Mouse (Mus musculus) adrenal gland, adult 18-20 months (tissue): Measurements from ENCODE around the gene Mmachc. TPM values are rescaled to one million over a fixed set of nuclear protein-coding genes. Genes with fewer than 3 reads are reported as not detected.
A peak's percentile ranks its signal among the peaks of the same experiment; 100 is the strongest.

ENCODE experiments used
- DNase-seq, 2 experiments: peaks; one replicate each; pipeline ENCODE4 v3.0.0; 2021 to 2022; ENCODE audit warnings: low spot score in 2 of 2
- long read RNA-seq, 2 experiments: library from polyadenylated mRNA; stranded (forward); transcript quantifications; one replicate each; pipeline ENCODE4 v2.0.0; 2021
- total RNA-seq, 2 experiments: library from RNA; stranded (reverse); gene quantifications; 1 replicate in 1 of 2; 2 replicates in 1 of 2; pipeline ENCODE4 v1.2.3; 2021

Gene Mmachc
- 10 to 100 TPM; 32.3 to 40.3 TPM for total RNA-seq
- long read RNA-seq, experiment 1, transcript Mmachc-201 (4 exons, 2,106 nt), result major isoform, 11 of 11 reads
- long read RNA-seq, experiment 1, partial matches to known transcripts, result 0 of 11 reads
- long read RNA-seq, experiment 1, other reads (novel, unspliced or antisense), result 0 of 11 reads
- long read RNA-seq, experiment 2, transcript Mmachc-201 (4 exons, 2,106 nt), result major isoform, 11 of 19 reads
- long read RNA-seq, experiment 2, partial matches to known transcripts, result 1 of 19 reads
- long read RNA-seq, experiment 2, other reads (novel, unspliced or antisense), result 7 of 19 reads

DNA sequence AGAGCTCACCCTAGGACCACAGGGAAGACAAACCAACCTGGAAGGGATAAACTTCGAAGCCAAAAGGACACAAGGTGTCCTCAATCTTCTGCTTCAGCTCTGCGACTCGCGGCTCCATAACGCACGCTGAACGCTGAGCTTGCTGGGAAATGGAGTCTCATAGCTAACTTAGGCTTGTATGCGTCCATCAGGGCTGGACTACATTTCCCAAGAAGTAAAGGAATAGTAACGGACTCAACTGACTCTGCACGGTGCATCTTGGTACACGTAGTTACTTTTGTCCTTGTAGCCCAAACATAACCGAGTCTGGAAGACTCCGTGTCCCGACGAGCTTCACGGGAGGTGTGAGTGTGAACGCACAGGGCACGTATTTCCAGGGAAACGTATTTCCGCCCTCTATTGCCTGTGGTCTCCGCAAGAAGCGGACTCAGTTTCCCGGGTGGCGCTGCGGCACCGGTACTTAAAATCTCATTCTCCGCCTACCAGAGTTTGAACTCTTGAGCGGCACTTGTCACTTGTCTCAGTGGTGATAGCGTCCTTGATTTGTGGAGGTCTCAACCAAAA is at the start of gene Mmachc, which contains the start of gene Ccdc163:
Mmachc (minus strand) TSS at position 206 of the 564 bp plus-strand sequence.
Ccdc163 (plus strand) TSS at position 309 of the 564 bp plus-strand sequence.
- peak; percentile 68 to 69 for DNase-seq

DNA sequence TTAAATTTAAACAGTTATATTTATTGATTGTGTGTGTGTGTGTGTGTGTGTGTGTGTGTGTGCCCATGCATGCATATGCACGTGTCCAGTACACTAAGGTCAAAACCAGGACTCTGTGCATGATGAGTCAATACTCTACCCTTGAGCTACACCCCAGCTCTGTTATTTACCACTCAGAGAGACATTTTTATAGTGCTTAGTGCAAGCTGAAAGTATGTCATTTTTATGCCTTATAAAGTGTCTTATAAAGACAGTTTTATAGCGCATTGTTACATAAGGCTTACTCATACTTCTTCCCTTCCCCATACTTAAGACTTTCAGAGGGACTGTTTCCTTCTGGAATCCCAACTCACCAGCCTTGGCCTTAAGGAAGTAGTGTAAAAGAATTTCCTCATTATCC is 41.5 kb upstream of the Mmachc start:
- DNase-seq, result no peak

- DNase-seq, result no peak
These were observed 31.0 kb upstream of the Mmachc start for GRCm38 (mm10) chr4:116738972-116739751.

GRCm38 (mm10) chr4:116734996-116735395 is 26.8 kb upstream of the Mmachc start:
- no peak for DNase-seq

GRCm38 (mm10) chr4:116732355-116732754 is 24.1 kb upstream of the Mmachc start:
- DNase-seq, result no peak

DNA sequence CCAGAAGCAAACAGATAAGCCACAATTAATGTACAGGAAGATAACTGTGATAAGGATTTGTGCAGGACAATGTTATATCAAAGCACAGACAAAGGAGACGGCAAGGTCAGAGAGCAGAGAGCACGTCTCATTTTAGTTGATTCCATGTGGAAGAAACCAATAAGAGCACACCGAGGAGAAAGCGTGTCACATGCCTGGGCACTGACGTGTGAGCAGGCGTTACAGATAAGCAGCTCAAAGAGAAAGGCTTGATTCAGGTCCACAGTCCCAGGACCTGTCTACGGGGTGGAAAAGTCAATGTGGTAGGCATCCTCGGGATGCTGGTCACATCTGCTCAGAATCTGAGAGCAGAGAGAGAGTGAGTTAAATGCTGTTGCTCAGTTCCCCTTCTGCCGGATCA is 22.9 kb upstream of the Mmachc start:
- DNase-seq, result no peak

DNA sequence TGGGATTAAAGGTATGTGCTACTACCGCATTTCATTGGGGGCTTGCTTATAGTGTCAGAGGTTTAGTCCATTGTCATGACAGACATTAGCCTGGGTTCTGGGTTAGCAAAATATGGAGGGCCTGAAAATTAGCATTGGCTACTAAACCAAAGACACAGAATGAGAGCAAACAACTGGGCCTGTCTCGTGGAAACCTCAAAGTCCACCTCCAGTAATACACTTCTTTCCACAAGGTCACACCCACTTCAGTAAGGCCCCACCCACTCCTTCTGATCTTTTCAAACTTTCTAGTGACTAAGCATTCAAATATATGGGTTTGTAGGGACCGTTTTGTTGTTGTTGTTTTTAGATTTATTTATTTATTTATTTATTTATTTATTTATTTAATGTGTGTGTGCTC is 21.3 kb upstream of the Mmachc start:
- no peak for DNase-seq

DNA sequence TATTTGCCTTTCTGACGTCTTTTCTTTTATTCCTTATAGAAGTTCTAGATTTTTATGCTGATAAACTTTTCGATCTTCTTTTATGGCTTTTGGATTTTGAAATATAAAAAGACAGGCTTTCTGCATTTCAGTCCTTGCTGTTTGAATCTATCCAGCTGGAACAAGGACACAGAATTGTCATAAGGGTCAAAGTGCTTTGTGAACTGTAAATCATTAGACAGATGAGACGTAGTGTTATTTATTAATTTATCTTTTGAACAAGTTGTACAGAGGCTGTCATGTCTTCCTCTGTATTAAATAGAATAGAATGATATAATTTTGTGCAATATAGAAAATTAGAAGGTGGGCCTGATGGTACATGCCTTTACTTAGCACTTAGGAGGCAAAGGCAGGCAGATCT is 19.2 kb upstream of the Mmachc start:
- no peak for DNase-seq

GRCm38 (mm10) chr4:116725444-116725843 is 17.2 kb upstream of the Mmachc start:
- DNase-seq, result no peak

GRCm38 (mm10) chr4:116722230-116722629 is 14.0 kb upstream of the Mmachc start:
- no peak for DNase-seq

DNA sequence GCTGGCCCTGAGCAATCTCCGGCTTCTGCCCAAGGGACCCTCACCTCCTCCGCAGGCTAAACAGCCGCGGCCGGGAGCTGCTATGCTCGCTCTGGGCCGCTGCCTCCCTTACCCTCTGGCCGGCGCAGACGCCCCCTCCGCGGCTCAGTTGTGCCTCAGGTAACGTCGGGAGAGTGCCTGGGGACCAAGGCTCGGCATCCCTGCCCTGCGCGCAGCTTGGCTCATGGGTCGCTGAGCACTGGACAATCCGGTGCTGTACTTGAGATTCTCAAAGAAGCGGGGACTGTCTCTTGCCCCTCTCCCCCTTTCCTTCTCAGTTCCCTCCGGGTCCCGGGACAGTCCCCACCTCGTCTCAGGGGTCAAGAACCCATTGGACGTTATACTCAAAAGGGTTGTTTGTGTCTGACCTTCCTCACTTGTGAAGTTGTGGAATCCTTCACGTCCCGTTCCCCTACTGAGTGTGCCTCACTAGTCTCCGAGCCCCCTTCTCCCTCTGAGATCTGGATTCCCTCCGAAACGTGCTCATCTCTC is 13.0 kb upstream of the Mmachc start:
- DNase-seq, result no peak

- DNase-seq, result peak; percentile 78 to 80
These were observed 12.3 kb upstream of the Mmachc start, which contains the start of gene Tesk2 for GRCm38 (mm10) chr4:116720343-116721097. Gene Tesk2, plus strand, starts transcription at chr4:116720948.

DNA sequence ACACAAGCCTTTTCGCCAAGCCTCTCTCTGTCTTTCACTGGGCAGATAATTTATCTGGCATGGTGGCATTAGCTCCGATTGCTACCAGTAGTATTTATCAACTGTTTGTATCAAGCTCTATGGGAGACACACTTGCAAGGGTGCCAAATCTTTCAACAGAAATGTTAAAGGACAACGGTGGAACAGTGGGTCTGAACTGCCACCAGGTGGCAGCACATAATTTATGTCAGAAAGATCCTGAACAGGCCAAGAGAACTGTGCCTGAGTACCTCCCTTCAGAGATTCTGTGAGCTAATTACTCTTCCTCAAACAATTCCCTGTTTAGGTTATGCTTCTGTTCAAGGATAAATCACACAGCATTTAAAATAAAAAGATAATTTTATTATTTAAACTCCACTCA is 11.2 kb upstream of the Mmachc start:
- peak; percentile 61 to 66 for DNase-seq

GRCm38 (mm10) chr4:116712536-116712935 is 4.3 kb upstream of the Mmachc start:
- no peak for DNase-seq

DNA sequence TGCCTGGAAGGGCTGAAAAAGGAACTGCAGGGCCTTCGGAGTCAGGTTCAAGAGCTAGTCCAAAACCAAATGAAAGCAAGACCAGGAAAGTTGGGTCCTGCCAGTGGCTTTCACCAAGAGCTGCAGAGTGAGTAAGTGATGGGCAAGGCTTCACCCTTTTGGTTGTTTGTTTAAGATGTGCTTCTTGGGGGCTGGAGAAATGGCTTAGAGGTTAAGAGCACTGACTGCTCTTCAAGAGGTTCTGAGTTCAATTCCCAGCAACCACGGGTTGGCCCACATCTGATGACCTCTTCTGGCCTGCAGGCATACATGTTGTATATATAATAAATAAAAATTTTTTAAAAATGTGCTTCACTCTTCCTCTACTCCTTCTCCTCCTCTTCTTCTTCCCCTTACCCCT is 1.9 kb upstream of the Mmachc start:
- no peak for DNase-seq

- DNase-seq, result no peak
These were observed 685 bp upstream of the Mmachc start for GRCm38 (mm10) chr4:116708791-116709390.

DNA sequence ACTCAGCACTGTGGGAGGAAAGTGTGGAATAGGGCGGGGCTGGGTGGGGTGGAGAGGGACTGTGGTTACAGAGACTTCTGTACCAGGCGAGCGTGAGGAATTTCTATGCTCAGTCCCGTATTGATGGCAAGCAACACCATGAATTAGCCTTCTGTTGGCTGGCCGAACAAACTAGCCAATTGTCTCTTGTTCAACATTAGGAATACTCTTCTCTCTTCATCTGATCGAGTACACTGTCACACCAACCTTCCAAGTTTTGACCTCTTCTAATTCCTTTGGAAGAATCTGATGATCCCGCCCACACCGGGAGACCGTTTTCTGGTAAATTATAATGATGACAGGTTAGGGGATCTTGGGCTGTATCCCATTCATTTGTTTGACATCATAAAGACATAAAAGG is 540 bp downstream of the Mmachc start:
- DNase-seq, result no peak

DNA sequence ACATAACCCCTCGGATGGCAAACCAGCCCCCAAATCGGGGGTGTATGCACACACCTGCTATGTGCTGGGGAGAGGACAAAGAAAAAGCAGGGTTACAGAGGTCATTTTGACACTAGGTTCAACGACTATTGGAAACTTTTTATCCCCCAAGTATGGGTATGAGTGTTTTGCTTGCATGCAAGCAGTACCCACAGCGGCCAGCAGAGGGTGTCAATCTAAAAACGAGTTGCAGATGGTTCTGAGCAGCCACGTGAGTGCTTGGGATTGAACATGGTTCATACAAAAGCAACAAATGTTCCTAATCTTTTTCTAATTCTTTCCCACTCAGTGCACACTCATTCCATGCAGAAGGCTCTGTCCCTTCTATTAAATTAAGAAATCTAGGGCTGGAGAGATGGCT is 4.4 kb downstream of the Mmachc start:
- peak; percentile 70 to 82 for DNase-seq

DNA sequence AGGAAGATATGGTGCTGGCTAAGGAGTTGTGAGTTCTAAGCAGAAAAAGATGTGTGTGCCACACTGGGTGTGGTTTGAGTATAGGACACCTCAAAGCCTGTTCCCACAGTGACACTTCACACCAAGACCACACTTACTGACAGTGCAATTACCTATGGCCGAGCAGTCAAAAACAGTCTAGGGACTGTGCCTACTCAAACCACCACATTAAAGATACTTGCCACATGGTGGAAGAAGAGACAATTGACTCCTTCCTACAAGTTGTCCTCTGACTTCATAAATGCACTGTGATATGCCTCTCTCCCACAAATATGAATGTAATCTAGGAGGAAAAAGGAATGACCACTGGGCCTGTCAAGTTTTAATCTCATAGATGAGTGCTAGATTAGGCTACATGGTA is 7.2 kb downstream of the Mmachc start:
- no peak for DNase-seq

- DNase-seq, result peak in 1 of 2 experiments; percentile 28
These were observed 9.4 kb downstream of the Mmachc start for GRCm38 (mm10) chr4:116698693-116699342.
